Mouse (Mus musculus) thymus, adult 2 months (tissue): ENCODE measurements at regions not wholly inside any gene's neighbourhood (a gene's known extent, or its start where the extent isn't known, plus 50 kb on each side); places are given as distances from the start of the nearest gene placed in this dataset.

ENCODE experiments used
- DNase-seq: peaks from one replicate; pipeline ENCODE4 v3.0.0; 2021
- H3K27ac ChIP-seq: fragments of 200-500 bp; 2 replicates; pipeline ENCODE4 v1.5.1; 2012; ENCODE audit warnings: low read length, control low read depth; ENCODE audit not compliant: control insufficient read depth, insufficient read depth
- H3K27me3 ChIP-seq: fragments of 200-500 bp; 2 replicates; pipeline ENCODE4 v1.6.1; 2012; ENCODE audit warnings: mild to moderate bottlenecking, low read length, moderate library complexity, mixed read lengths; ENCODE audit not compliant: control insufficient read depth, insufficient read depth
- H3K36me3 ChIP-seq: fragments of 200-500 bp; 2 replicates; pipeline ENCODE4 v1.6.1; 2012; ENCODE audit warnings: mild to moderate bottlenecking, low read length, moderate library complexity; ENCODE audit not compliant: control insufficient read depth, insufficient read depth
- H3K4me1 ChIP-seq: fragments of 200-500 bp; replicated peaks from 2 replicates; pipeline ENCODE4 v1.6.1; 2012; ENCODE audit warnings: low read length; ENCODE audit not compliant: control insufficient read depth, insufficient read depth
- H3K4me3 ChIP-seq: fragments of 200-500 bp; 2 replicates; pipeline ENCODE4 v1.5.1; 2012; ENCODE audit warnings: mild to moderate bottlenecking, low read length, control low read depth, moderate library complexity; ENCODE audit not compliant: control insufficient read depth, insufficient read depth
- CTCF ChIP-seq: fragments of 200-500 bp; IDR thresholded peaks from 2 replicates; pipeline ENCODE4 v1.5.1; 2012; ENCODE audit warnings: mild to moderate bottlenecking, control low read depth, low read length, moderate library complexity, borderline replicate concordance; ENCODE audit not compliant: control insufficient read depth, poor library complexity, insufficient read depth; ENCODE audit errors: extremely low read depth
- POLR2A ChIP-seq: fragments of 200-500 bp; IDR thresholded peaks from 2 replicates; pipeline ENCODE4 v1.6.1; 2012; ENCODE audit warnings: mild to moderate bottlenecking, low read length, control low read depth, moderate library complexity; ENCODE audit not compliant: control insufficient read depth, poor library complexity, insufficient read depth; ENCODE audit errors: extremely low read depth
- whole genome bisulfite sequencing: fragments of 180-500 bp; shearing (Covaris S2); methylation state at CpG from one replicate; pipeline ENCODE4 v1.1.7; 2018; 5-methylcytosine and 5-hydroxymethylcytosine counted together

GRCm38 (mm10) chr6:89246261-89246660 is 116.2 kb downstream of the Plxna1 start:
- no peaks in the 10 kb centered on the region for H3K4me1 ChIP-seq
- TF ChIP-seq CTCF (no peak), POLR2A (no peak)
- 87% methylated on average over 5 of the region's 5 CpGs for WGBS
- H3K36me3 ChIP-seq = no peaks in the 10 kb centered on the region
- no peaks in the 10 kb centered on the region for H3K27me3 ChIP-seq
- no peak overlapping the region for H3K4me3 ChIP-seq
- no peak overlapping the region for H3K27ac ChIP-seq
- DNase-seq = no peak

- H3K4me3 ChIP-seq = no peak overlapping the region
- TF ChIP-seq CTCF = no peak
- no peak for TF ChIP-seq POLR2A
- no peak overlapping the region for H3K27ac ChIP-seq
- H3K27me3 ChIP-seq = no peaks in the 10 kb centered on the region
- no peak for DNase-seq
- H3K36me3 ChIP-seq = no peaks in the 10 kb centered on the region
- no peaks in the 10 kb centered on the region for H3K4me1 ChIP-seq
- 95% methylated on average over 9 of the region's 9 CpGs for WGBS
Observed at GRCm38 (mm10) chr6:89248574-89248973, 113.8 kb downstream of the Plxna1 start.

- Histone ChIP-seq H3K27me3 (no peaks in the 10 kb centered on the region), H3K4me3 (no peak overlapping the region), H3K36me3 (no peaks in the 10 kb centered on the region), H3K27ac (no peak overlapping the region), H3K4me1 (no peaks in the 10 kb centered on the region)
- no peak for DNase-seq
- TF ChIP-seq POLR2A (no peak), CTCF (no peak)
- 93% methylated on average over 8 of the region's 8 CpGs for WGBS
Observed at GRCm38 (mm10) chr6:89249303-89249702, 113.1 kb downstream of the Plxna1 start.

- TF ChIP-seq POLR2A = no peak
- 69% methylated on average over 4 of the region's 4 CpGs for WGBS
- Histone ChIP-seq H3K27me3 (no peaks in the 10 kb centered on the region), H3K4me1 (no peaks in the 10 kb centered on the region), H3K36me3 (no peaks in the 10 kb centered on the region), H3K4me3 (no peak overlapping the region), H3K27ac (no peak overlapping the region)
- no peak for DNase-seq
Observed at GRCm38 (mm10) chr6:89251641-89252040, 110.8 kb downstream of the Plxna1 start.

GRCm38 (mm10) chr6:89256022-89256421 is 106.4 kb downstream of the Plxna1 start:
- Histone ChIP-seq H3K27ac (no peak overlapping the region), H3K4me3 (no peak overlapping the region), H3K36me3 (no peaks in the 10 kb centered on the region), H3K27me3 (no peaks in the 10 kb centered on the region), H3K4me1 (no peaks in the 10 kb centered on the region)
- TF ChIP-seq POLR2A (no peak), CTCF (no peak)
- no peak for DNase-seq
- 7% methylated on average over 4 of the region's 4 CpGs for WGBS

GRCm38 (mm10) chr6:89256630-89257292 is 105.7 kb downstream of the Plxna1 start:
- Histone ChIP-seq H3K4me3 (no peak overlapping the region), H3K27me3 (no peaks in the 10 kb centered on the region), H3K4me1 (no peaks in the 10 kb centered on the region), H3K36me3 (no peaks in the 10 kb centered on the region), H3K27ac (no peak overlapping the region)
- 32% methylated on average over 8 of the region's 8 CpGs for WGBS
- no peak for DNase-seq
- no peak for TF ChIP-seq POLR2A

- no peaks in the 10 kb centered on the region for H3K4me1 ChIP-seq
- H3K36me3 ChIP-seq = no peaks in the 10 kb centered on the region
- no peaks in the 10 kb centered on the region for H3K27me3 ChIP-seq
- no peak overlapping the region for H3K4me3 ChIP-seq
- 43% methylated on average over 6 of the region's 6 CpGs for WGBS
- DNase-seq = no peak
- no peak for TF ChIP-seq POLR2A
- no peak for TF ChIP-seq CTCF
- H3K27ac ChIP-seq = no peak overlapping the region
Observed at GRCm38 (mm10) chr6:89257416-89257815, 105.0 kb downstream of the Plxna1 start.
